Mouse (Mus musculus) 3134 (cell line): ENCODE data around the gene Washc1.
"Not testable (repeated sequence)": the region's sequence is repeated elsewhere in the genome, so short reads cannot be mapped to it uniquely, and the experiment has no call there.

Experiments
- DNase-seq: peaks from one replicate; pipeline ENCODE4 v3.0.0-alpha.2; 2011; ENCODE audit warnings: low spot score; ENCODE audit not compliant: insufficient read length; ENCODE audit errors: extremely low read depth

Gene Washc1

DNA sequence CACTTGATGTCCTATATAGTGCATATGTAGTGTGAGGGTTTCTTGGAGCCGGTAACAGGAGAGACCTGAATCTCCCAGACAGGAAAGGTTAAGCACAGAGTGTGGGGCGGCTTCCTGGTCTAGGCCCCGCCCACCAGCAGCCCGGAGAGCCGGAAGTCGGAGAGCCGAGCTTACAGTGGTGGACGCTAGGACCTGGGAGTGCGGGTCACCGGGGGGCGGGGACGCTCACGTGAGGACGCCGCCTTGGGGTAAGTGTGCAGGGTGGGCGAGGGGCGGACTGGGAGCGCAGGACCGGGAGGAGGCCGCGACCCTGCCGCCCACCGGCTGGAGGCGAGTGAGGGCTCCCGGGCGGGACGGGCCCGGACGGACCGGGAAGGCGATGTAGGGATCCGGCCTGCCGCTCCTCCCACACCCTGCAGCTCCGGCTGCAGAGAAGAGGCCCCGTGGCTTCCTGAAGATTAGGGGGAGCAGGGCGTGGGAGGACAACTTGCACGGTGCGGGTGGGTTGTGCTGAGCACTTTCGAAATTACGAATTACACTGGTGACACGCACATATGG, at the start of gene Washc1:
Gene Washc1, plus strand, starts transcription at position 144 of the 558 bp plus-strand sequence.
- DNase-seq: peak; percentile 93

DNA sequence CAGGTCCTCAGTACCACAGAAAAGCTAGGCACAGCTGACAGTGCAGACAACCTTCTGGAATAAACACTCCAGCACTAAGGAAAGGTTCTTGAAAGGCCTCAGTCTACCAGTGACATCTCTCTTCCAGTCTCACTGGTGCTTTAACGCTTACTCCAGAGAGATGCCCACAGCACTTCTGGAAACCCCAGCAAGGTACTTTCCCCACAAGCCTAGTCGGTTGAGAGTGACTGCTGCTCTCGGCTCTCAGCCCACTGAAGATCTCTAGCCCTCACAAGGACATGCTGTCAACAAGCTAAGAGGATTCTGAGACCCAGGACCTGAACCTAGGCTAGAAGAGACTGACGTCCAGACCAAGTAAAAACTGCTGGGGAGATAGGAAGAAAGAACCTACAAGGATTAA, 46.2 kb upstream of the Washc1 start:
- DNase-seq: no peak

GRCm38 (mm10) chr17:66069036-66069435, 42.3 kb upstream of the Washc1 start:
- DNase-seq: not testable (repeated sequence)

DNA sequence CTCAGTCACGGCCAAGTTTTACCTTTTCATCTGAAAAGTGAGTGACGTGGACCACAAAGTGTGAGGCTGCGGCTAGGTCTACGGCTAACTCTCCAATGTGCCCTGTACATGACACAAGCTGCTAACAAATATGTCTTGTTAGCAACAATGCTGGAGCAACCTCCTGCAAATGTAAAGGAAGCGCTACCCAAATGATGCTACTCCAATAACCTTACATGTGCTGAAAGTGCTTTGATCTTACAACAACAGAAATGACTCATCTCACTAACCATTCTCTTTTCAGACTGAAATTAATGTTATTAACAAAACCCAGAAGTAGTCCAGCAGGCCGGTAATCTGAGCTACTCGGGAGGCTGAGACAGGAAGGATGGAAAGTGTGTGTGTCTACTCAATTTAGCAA, 37.4 kb upstream of the Washc1 start:
- DNase-seq: no peak

GRCm38 (mm10) chr17:66075827-66076173, 35.5 kb upstream of the Washc1 start:
- no peak for DNase-seq

GRCm38 (mm10) chr17:66076174-66076927, 35.0 kb upstream of the Washc1 start:
- peak; percentile 63 for DNase-seq

- peak; percentile 98 for DNase-seq
Observed at GRCm38 (mm10) chr17:66076934-66077333, 34.4 kb upstream of the Washc1 start, which contains the start of gene Ankrd12. TSS of gene Ankrd12 (minus strand) at chr17:66077089.

- DNase-seq: no peak
Observed at GRCm38 (mm10) chr17:66077437-66077850, 33.9 kb upstream of the Washc1 start.

GRCm38 (mm10) chr17:66084486-66084885, 26.9 kb upstream of the Washc1 start:
- no peak for DNase-seq

GRCm38 (mm10) chr17:66085038-66085437, 26.3 kb upstream of the Washc1 start:
- no peak for DNase-seq

DNA sequence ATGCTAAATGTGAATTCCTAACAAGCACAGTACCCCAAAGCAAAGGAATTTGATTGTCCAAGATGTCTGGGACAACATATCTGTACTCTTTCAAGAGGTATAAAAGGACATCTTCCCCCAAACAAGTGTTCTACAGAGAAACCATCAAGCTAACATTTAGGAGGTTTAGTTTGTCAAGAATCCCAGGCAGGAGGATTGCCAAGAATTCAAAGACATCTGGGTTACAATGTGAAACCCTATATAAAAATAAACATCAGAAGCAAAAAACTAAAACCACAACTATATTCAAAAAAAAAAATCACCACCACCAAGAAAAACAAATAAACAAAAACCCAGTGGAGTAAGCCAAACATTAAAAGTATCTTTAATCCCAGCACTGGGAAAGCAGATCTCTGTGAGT, 21.1 kb upstream of the Washc1 start:
- no peak for DNase-seq

DNA sequence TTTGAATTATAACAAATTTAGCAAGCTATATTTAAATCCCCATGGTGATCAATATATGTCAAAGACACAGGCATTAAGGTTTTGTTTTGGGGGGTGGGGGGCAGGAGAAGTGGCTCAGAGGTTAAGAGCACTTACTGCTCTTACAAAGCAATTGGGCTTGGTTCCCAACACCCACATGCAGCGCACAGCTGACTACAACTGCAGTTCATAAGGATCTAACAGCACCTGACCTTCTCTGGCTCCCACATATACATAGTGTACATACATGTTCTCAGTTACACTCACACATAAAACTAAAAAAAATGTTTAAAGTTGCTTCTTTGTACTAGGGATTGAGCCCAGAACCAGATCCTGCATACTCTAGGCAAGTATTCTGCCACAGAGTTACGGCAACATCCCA, 20.0 kb upstream of the Washc1 start:
- DNase-seq: no peak

- DNase-seq: no peak
Observed at GRCm38 (mm10) chr17:66092065-66092464, 19.3 kb upstream of the Washc1 start.

DNA sequence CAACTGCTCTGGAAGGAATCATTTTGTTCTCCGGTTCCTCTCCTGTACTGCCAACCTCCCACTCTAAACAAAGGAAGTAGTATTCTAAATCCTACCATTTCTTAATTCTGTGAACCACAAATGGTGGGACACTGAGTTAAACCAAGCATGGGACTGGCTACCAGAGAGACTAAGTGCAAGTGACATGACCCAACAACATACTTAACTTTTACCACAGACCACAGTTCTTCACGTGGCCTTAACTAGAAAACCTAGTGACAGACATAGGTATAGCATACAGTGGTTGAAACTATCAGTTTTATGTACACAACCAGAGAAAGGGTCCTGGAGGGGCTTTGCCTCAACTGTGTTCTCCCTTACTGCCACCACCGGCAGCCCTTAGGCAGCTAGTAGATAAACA, 18.7 kb upstream of the Washc1 start:
- DNase-seq: no peak

DNA sequence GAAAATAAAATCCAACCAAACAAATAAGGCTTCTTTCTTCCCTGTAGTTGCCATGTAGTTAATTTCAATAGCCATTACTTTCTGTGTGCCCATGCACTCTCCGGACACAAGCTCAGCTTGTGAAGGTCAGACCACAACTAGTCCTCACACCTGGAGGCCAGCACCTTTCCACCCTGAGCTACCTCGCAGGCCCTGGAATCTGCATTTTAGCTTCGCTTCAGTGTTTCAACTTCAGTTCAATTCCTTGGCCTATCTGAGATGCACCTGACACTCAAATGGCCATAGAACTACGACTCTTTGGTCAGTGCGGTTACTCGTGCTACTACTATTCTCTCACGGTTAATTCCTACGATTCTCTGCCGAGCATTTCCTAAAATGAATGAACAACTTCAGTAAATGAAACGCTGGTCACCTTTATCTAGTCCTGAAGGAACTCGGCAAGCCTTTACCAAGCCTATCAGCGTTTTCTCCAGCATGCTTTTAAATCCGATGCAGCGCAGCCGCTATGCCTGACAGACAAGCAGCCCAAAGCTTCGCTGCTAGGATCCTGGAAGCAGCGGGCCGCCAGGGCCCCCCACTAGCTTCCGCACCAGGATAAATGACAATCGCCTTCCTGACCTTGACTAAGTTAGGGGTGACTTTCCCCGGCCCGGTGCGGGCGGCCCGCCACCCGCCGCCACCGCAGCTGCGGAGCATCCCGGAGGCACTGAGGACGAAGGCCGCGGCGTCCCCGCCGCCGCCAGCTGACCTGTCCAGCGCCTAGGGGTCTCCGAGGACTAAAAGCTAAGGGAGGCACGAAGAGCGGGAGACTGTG, 10.6 kb upstream of the Washc1 start:
- no peak for DNase-seq

GRCm38 (mm10) chr17:66101380-66102330, 9.7 kb upstream of the Washc1 start, which contains the start of gene Ndufv2:
TSS of gene Ndufv2 (minus strand) at chr17:66101559.
- peak; percentile 96 for DNase-seq

DNA sequence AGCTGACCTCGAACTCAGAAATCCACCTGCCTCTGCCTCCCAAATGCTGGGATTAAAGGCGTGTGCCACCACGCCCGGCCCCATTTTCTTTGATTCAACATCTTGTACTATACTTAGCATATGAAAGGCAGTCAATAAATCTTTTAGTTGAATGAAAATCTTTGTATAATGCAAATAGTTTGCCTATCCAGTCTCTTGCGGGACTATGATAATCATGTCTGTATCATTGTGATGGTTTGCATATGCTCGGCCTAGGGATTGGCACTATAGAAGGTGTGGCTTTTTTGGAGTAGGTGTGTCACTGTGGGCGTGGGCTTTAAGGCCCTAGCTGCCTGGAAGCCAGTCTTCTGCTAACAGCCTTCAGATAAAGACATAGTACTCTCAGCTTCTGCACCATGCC, 7.3 kb upstream of the Washc1 start:
- DNase-seq: no peak

DNA sequence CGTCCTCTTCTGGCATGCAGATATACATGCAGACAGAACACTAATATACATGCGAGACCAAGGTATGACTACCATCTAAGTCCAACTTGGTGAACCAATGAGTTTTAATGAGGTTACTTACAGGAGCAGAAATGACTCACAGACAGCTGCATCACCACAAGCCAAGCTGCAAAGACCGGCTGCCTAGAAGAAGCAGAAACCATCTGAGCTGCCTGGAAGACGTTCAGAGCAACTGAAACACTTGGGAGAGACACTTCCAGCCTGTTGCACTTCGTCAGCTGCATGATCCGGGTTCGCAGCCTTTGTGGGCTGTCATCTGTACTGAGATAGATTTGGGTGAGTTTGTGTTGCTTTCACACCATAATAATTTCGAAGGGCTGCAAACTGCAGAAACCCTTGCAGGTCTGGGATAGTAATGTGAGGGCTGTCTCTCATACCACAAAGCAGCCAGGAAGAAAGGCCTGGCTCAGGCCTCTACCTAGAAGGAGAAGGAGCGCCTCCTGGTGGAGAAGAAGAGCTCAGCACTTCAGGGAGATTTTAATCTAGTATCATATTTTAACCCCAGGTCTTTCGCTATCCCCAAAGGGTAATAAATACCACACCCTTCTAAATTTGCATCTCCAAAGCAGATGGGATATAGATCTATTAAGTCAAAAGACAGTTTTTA, 4.6 kb upstream of the Washc1 start:
- peak; percentile 48 for DNase-seq

GRCm38 (mm10) chr17:66107466-66107865, 3.9 kb upstream of the Washc1 start:
- no peak for DNase-seq

GRCm38 (mm10) chr17:66108198-66108597, 3.1 kb upstream of the Washc1 start:
- no peak for DNase-seq
